Mouse (Mus musculus) cerebellum, adult 2 months (tissue): ENCODE data around the gene Tfip11. TPM values are rescaled to one million over a fixed set of nuclear protein-coding genes. Genes with fewer than 3 reads are reported as not detected.

Experiments
- DNase-seq, 2 experiments: peaks; one replicate each; pipeline ENCODE4 v3.0.0; 2021
- H3K27ac ChIP-seq: fragments of 200-500 bp; 2 replicates; pipeline ENCODE4 v1.5.1; 2012; ENCODE audit warnings: low read length, control low read depth, inconsistent platforms; ENCODE audit not compliant: insufficient read depth
- H3K27me3 ChIP-seq: fragments of 200-500 bp; 2 replicates; pipeline ENCODE4 v1.6.1; 2012; ENCODE audit warnings: inconsistent platforms, mild to moderate bottlenecking, low read length, moderate library complexity; ENCODE audit not compliant: control insufficient read depth, insufficient read depth
- H3K4me1 ChIP-seq: fragments of 200-500 bp; 2 replicates; pipeline ENCODE4 v1.6.1; 2011; ENCODE audit warnings: low read length; ENCODE audit not compliant: control insufficient read depth, insufficient read depth
- H3K4me3 ChIP-seq: fragments of 200-500 bp; replicated peaks from 2 replicates; pipeline ENCODE3; 2011; ENCODE audit warnings: mild to moderate bottlenecking, low read depth, low read length, control low read depth; ENCODE audit not compliant: insufficient read depth
- CTCF ChIP-seq: fragments of 200-500 bp; IDR thresholded peaks from 2 replicates; pipeline ENCODE4 v1.5.1; 2011; ENCODE audit warnings: low read depth, mild to moderate bottlenecking, control low read depth, low read length, moderate library complexity, borderline replicate concordance; ENCODE audit not compliant: insufficient read depth
- POLR2A ChIP-seq: fragments of 200-500 bp; IDR thresholded peaks from 2 replicates; pipeline ENCODE4 v1.6.1; 2011; ENCODE audit warnings: low read length, control low read depth, borderline replicate concordance; ENCODE audit not compliant: insufficient read depth
- WGBS: fragments of 180-500 bp; shearing (Covaris S2); methylation state at CpG from one replicate; pipeline ENCODE4 v1.1.7; 2018; 5-methylcytosine and 5-hydroxymethylcytosine counted together
- polyA plus RNA-seq: library from polyadenylated mRNA; depleted of rRNA; stranded (reverse); fragments of >200 nt; gene quantifications from 2 replicates; pipeline ENCODE4 v1.2.3, GENCODE M21; 2012

Tfip11 gene
- polyA plus RNA-seq, 1 experiment, result 48.2 TPM

- TF ChIP-seq POLR2A (no peak), CTCF (0 out of 2 replicates have a peak, but pooled peaks have one; percentile 20)
- WGBS, result 59% methylated on average over 4 of the region's 4 CpGs
Observed at GRCm38 (mm10) chr5:112367338-112367737, 41.2 kb downstream of the Tfip11 start.

GRCm38 (mm10) chr5:112367929-112368328, 41.8 kb downstream of the Tfip11 start:
- no peak for TF ChIP-seq CTCF
- TF ChIP-seq POLR2A, result no peak
- no peak overlapping the region for H3K27ac ChIP-seq
- peaks cover 56% of the 10 kb centered on the region for H3K4me1 ChIP-seq
- H3K4me3 ChIP-seq, result no peak overlapping the region
- no peaks in the 10 kb centered on the region for H3K27me3 ChIP-seq
- WGBS, result 60% methylated on average over 12 of the region's 12 CpGs
- no peak for DNase-seq

More at GRCm38 (mm10) chr5:112367338-112367737, 41.2 kb downstream of the Tfip11 start:
- no peaks in the 10 kb centered on the region for H3K27me3 ChIP-seq
- peaks cover 51% of the 10 kb centered on the region for H3K4me1 ChIP-seq
- H3K27ac ChIP-seq, result no peak overlapping the region
- DNase-seq, result no peak
- H3K4me3 ChIP-seq, result no peak overlapping the region

GRCm38 (mm10) chr5:112368666-112369065, 42.5 kb downstream of the Tfip11 start:
- TF ChIP-seq POLR2A, result peak; percentile 25; the same call in 1 of the 2 replicates
- TF ChIP-seq CTCF, result peak; percentile 29; the same call in 1 of the 2 replicates
- Histone ChIP-seq H3K4me3 (peak overlapping the region; percentile 19), H3K27me3 (no peaks in the 10 kb centered on the region), H3K27ac (peak overlapping the region; percentile 97), H3K4me1 (peaks cover 56% of the 10 kb centered on the region)
- WGBS, result 5% methylated on average over 10 of the region's 10 CpGs
- DNase-seq, result peak; percentile 92 to 97

GRCm38 (mm10) chr5:112369326-112369725, 43.2 kb downstream of the Tfip11 start:
- TF ChIP-seq CTCF, result no peak
- TF ChIP-seq POLR2A, result no peak
- H3K4me1 ChIP-seq, result peaks cover 56% of the 10 kb centered on the region
- peak overlapping the region; percentile 19 for H3K4me3 ChIP-seq
- WGBS, result 13% methylated on average over 13 of the region's 13 CpGs
- no peaks in the 10 kb centered on the region for H3K27me3 ChIP-seq
- H3K27ac ChIP-seq, result peak overlapping the region; percentile 97
- DNase-seq, result no peak

GRCm38 (mm10) chr5:112370236-112370813, 44.2 kb downstream of the Tfip11 start:
- Histone ChIP-seq H3K4me1 (peaks cover 56% of the 10 kb centered on the region), H3K27me3 (no peaks in the 10 kb centered on the region), H3K27ac (peak overlapping the region; percentile 97), H3K4me3 (no peak overlapping the region)
- DNase-seq, result peak; percentile 51 to 59
- TF ChIP-seq POLR2A, result no peak
- TF ChIP-seq CTCF, result no peak; the same call in 1 of the 2 replicates
- 12% methylated on average over 12 of the region's 12 CpGs for WGBS

GRCm38 (mm10) chr5:112371933-112372332, 45.8 kb downstream of the Tfip11 start:
- Histone ChIP-seq H3K27ac (peak overlapping the region; percentile 78), H3K27me3 (no peaks in the 10 kb centered on the region), H3K4me3 (no peak overlapping the region), H3K4me1 (peaks cover 53% of the 10 kb centered on the region)
- TF ChIP-seq POLR2A, result no peak
- TF ChIP-seq CTCF, result no peak
- 11% methylated on average over 7 of the region's 7 CpGs for WGBS
- peak; percentile 68 to 82 for DNase-seq

- Histone ChIP-seq H3K27me3 (no peaks in the 10 kb centered on the region), H3K27ac (no peak overlapping the region), H3K4me1 (peaks cover 32% of the 10 kb centered on the region), H3K4me3 (no peak overlapping the region)
- no peak for DNase-seq
- TF ChIP-seq CTCF (no peak), POLR2A (no peak)
- WGBS, result 67% methylated on average over 4 of the region's 4 CpGs
Observed at GRCm38 (mm10) chr5:112376111-112376510, 50.0 kb downstream of the Tfip11 start.

- TF ChIP-seq POLR2A (no peak), CTCF (no peak)
- H3K27me3 ChIP-seq, result no peaks in the 10 kb centered on the region
- 86% methylated on average over 1 of the region's 1 CpGs for WGBS
Observed at GRCm38 (mm10) chr5:112377380-112377779, 51.2 kb downstream of the Tfip11 start.

More at GRCm38 (mm10) chr5:112377380-112377779, 51.2 kb downstream of the Tfip11 start:
- DNase-seq, result no peak
- H3K4me3 ChIP-seq, result no peak overlapping the region
- no peak overlapping the region for H3K27ac ChIP-seq
- H3K4me1 ChIP-seq, result peaks cover 29% of the 10 kb centered on the region
